Mouse (Mus musculus): ENCODE measurements around the gene March8. TPM values are rescaled to one million over a fixed set of nuclear protein-coding genes. Genes with fewer than 3 reads are reported as not detected.

Gene March8
- total and polyA plus RNA-seq, 2 experiments from 2014 or later = 33.9 to 117 TPM

DNA sequence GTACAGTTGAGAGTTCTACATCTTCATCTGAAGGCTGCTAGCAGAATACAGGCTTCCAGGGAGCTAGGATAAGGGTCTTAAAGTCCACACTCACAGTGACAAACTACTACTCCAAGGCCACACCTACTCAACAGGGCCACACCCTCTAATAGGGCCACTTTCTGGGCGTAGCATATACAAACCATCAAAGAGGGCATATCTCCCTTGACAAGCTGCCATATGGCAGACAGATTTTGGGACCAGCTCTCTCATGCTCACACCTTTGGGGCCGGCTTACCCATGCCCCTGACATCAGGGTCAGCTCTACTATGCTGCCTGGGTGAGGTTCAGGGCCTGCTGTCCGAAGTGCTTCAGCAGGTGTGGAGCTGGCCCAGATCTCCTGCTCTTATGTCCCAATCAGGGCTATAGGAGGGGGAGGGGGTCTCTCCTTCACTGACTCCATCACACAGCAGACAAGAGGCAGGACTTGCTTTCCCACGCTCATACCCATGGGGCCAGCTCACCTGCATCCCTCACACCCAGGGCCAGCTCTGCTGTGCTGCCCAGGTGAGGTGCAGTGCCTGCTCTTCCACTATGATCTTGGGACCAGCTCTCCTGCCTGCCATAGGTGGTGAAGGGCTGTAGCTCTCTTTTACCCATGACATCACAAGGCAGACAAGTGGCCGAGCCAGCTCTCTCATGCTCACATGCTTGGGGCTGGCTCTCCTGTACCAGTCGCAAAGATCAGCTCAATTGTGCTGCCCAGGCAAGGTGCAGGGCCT is 32.6 kb downstream of the March8 start:
- Histone ChIP-seq H3K4me1 (ENCODE audit: insufficient read depth) (no peaks in the 10 kb centered on the region), H3K4me3 (ENCODE audit: low read depth, low read length) (no peak overlapping the region), H3K27me3 (ENCODE audit: insufficient read depth, low read length) (no peaks in the 10 kb centered on the region), H3K4me2 (ENCODE audit: low read depth) (no peak overlapping the region), H3K9ac (no peak overlapping the region), H3K27ac (ENCODE audit: low read depth, low read length) (no peak overlapping the region), H3K36me3 (ENCODE audit: insufficient read depth) (no peaks in the 10 kb centered on the region), H3K9me3 (ENCODE audit: low read length) (no peaks in the 10 kb centered on the region)
- WGBS = 93% methylated on average over 6 of the region's 6 CpGs
- TF ChIP-seq CTCF (IDR thresholded peaks at IDR 0.05; ENCODE audit: low read depth) = no peak
- DNase-seq = no peak
- no peak for ATAC-seq

DNA sequence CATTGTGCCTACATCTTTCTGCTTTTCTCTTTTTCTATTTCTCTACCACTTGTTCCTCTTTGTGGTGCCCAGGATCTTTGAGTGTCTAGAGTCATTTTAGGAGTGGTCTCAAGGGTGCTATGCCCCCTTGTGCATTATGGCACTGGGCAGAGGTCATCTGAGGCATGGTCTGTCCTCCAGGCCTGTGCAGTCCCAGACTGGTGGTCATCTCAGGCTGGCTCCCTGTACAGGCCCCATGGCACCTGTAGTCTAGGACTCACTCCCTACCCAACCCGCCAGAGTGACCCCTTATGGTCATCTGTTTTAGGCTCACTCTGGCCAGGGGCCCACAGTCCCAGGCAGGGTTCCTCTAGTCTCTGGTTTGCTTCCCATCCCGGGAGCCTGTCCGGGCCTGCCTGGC is 33.7 kb downstream of the March8 start:
- Histone ChIP-seq H3K4me2 (ENCODE audit: low read depth) (no peak overlapping the region), H3K27ac (ENCODE audit: low read depth, low read length) (no peak overlapping the region), H3K36me3 (ENCODE audit: insufficient read depth) (no peaks in the 10 kb centered on the region), H3K4me1 (ENCODE audit: insufficient read depth) (no peaks in the 10 kb centered on the region), H3K9ac (no peak overlapping the region), H3K27me3 (ENCODE audit: insufficient read depth, low read length) (no peaks in the 10 kb centered on the region), H3K4me3 (ENCODE audit: low read depth, low read length) (no peak overlapping the region), H3K9me3 (ENCODE audit: low read length) (no peaks in the 10 kb centered on the region)
- DNase-seq (no peak), ATAC-seq (no peak)
- 95% methylated on average over 3 of the region's 3 CpGs for WGBS
- TF ChIP-seq CTCF (IDR thresholded peaks at IDR 0.05; ENCODE audit: low read depth) = no peak

DNA sequence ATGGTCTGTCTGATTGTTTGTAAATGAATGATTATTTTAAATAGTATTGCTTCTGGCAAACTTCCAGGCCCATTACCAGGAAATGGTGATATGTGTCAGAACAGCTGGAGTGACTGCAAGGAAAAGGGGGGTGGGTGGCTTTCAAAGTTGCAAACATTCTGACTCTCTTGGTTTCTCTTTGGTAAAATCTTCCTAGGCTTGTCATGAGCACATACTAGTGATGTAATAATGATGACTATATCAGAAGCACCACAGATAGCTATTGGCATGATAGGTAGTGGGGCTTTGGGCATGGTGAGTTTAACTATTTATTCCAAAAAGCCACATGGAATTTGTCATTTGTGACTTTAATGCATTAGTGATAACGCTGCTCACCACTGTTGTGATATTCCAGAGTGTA is 36.3 kb downstream of the March8 start:
- no peak for DNase-seq
- no peak for TF ChIP-seq CTCF (IDR thresholded peaks at IDR 0.05; ENCODE audit: low read depth)
- no peaks in the 10 kb centered on the region for H3K4me1 ChIP-seq (ENCODE audit: insufficient read depth)
- 89% methylated on average over 1 of the region's 1 CpGs for WGBS
- H3K27ac ChIP-seq (ENCODE audit: low read depth, low read length) = no peak overlapping the region
- no peak for ATAC-seq
- H3K4me3 ChIP-seq (ENCODE audit: low read depth, low read length) = no peak overlapping the region
- no peaks in the 10 kb centered on the region for H3K9me3 ChIP-seq (ENCODE audit: low read length)
- H3K4me2 ChIP-seq (ENCODE audit: low read depth) = no peak overlapping the region
- no peaks in the 10 kb centered on the region for H3K27me3 ChIP-seq (ENCODE audit: insufficient read depth, low read length)
- H3K9ac ChIP-seq = no peak overlapping the region
- H3K36me3 ChIP-seq (ENCODE audit: insufficient read depth) = peaks cover 7% of the 10 kb centered on the region; the same call in 1 of the 2 replicates

DNA sequence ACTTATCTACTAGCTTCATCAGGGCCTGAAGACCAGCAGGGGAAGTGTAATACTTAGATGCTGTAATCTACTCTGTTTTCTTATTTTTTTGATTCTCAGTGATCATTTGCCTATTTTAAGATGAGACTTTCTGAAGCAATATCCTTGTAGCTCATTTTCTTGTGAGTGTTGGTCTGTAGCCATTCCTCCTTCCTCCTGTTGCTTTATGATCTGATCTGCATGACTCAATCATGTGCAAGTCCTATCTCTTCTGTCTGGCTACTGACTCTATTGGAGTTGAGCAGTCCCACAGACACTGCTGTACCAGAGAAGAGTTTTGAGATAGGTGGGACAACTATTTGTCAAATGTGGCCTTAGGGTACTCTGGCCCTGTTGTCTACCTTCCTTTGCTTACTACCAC is 36.8 kb downstream of the March8 start:
- H3K27ac ChIP-seq (ENCODE audit: low read depth, low read length) = no peak overlapping the region
- ATAC-seq (no peak), DNase-seq (no peak)
- H3K4me1 ChIP-seq (ENCODE audit: insufficient read depth) = no peaks in the 10 kb centered on the region
- H3K36me3 ChIP-seq (ENCODE audit: insufficient read depth) = peaks cover 7% of the 10 kb centered on the region; the same call in 1 of the 2 replicates
- H3K4me3 ChIP-seq (ENCODE audit: low read depth, low read length) = no peak overlapping the region
- no peak overlapping the region for H3K4me2 ChIP-seq (ENCODE audit: low read depth)
- H3K27me3 ChIP-seq (ENCODE audit: insufficient read depth, low read length) = no peaks in the 10 kb centered on the region
- no peaks in the 10 kb centered on the region for H3K9me3 ChIP-seq (ENCODE audit: low read length)
- no peak for TF ChIP-seq CTCF (IDR thresholded peaks at IDR 0.05; ENCODE audit: low read depth)
- H3K9ac ChIP-seq = no peak overlapping the region

DNA sequence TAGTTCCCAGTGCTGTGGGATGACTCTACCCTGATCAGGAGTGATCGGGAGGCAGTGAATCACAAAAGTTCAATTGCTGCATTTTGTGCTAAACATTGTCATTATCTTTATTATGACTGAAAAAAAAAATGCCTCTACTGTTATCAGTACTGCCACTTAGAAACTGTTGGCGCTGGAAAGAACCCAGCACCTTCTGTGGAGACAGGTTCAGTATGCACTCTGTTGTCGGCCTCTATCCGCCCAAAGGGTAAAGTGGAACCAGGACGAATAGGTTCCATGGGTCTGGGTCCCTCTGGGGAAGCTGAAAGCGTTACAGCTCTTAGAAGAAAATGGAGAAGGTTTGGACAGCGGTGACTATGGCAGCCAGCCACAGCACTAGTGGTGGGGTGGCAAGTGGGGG is 41.1 kb downstream of the March8 start:
- DNase-seq = no peak
- no peak for ATAC-seq
- no peak overlapping the region for H3K9ac ChIP-seq

DNA sequence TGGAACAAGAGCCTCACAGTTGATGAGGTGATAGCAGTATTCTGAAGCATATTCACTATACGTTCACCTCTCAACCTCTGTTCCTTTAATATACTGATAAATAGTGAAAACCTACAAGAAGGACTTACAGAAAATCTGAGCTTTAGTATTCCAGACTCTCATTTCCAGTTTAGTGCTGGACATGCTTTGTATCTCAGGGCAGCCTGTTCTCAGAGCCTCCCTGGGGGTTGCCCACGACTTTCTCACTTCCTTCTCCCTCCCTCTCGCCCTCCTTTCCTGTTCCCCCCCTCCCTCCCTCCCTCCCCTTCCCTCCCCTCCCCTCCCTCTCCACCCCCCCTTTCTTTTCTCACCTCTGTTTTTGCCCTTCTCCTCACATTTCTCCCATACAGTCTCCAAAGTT is 42.3 kb downstream of the March8 start:
- no peak overlapping the region for H3K27ac ChIP-seq (ENCODE audit: low read depth, low read length)
- no peak overlapping the region for H3K4me2 ChIP-seq (ENCODE audit: low read depth)
- 0 out of 2 replicates have a peak, but pooled peaks cover 9% of the 10 kb centered on the region for H3K4me1 ChIP-seq (ENCODE audit: insufficient read depth)
- TF ChIP-seq CTCF (IDR thresholded peaks at IDR 0.05; ENCODE audit: low read depth) = no peak
- no peak for ATAC-seq
- H3K9ac ChIP-seq = no peak overlapping the region
- no peak overlapping the region for H3K4me3 ChIP-seq (ENCODE audit: low read depth, low read length)
- H3K36me3 ChIP-seq (ENCODE audit: insufficient read depth) = peaks cover 7% of the 10 kb centered on the region; the same call in 1 of the 2 replicates
- DNase-seq = no peak
- 69% methylated on average over 3 of the region's 3 CpGs for WGBS
- no peaks in the 10 kb centered on the region for H3K27me3 ChIP-seq (ENCODE audit: insufficient read depth, low read length)
- no peaks in the 10 kb centered on the region for H3K9me3 ChIP-seq (ENCODE audit: low read length)

More for the DNA sequence above, 41.1 kb downstream of the March8 start:
- TF ChIP-seq CTCF (IDR thresholded peaks at IDR 0.05; ENCODE audit: low read depth) = no peak
- no peak overlapping the region for H3K4me2 ChIP-seq (ENCODE audit: low read depth)
- 0 out of 2 replicates have a peak, but pooled peaks cover 9% of the 10 kb centered on the region for H3K4me1 ChIP-seq (ENCODE audit: insufficient read depth)
- H3K27ac ChIP-seq (ENCODE audit: low read depth, low read length) = no peak overlapping the region
- H3K9me3 ChIP-seq (ENCODE audit: low read length) = no peaks in the 10 kb centered on the region
- peaks cover 7% of the 10 kb centered on the region; the same call in 1 of the 2 replicates for H3K36me3 ChIP-seq (ENCODE audit: insufficient read depth)
- no peak overlapping the region for H3K4me3 ChIP-seq (ENCODE audit: low read depth, low read length)
- H3K27me3 ChIP-seq (ENCODE audit: insufficient read depth, low read length) = no peaks in the 10 kb centered on the region
- 91% methylated on average over 7 of the region's 7 CpGs for WGBS

DNA sequence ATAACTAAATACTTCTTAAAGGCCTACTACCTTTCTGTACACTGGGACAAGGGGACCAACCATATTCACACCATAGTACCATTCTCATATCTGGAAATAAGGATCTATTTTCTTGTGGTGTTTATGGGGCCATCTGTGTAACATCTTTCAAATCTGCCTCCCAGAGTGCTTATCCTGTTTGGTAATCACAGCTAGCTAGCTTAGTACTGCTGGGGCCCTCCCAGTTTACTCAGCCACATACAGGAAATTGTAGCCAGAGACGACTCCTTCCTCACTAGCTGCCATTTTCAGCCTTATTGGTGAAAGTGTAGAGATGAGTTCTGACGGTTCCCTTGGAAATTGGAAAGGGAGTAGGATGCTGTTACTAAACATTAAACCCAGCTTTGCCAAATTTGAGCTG is 43.8 kb downstream of the March8 start:
- H3K4me3 ChIP-seq (ENCODE audit: low read depth, low read length) = no peak overlapping the region
- peaks cover 13% of the 10 kb centered on the region; the same call in 1 of the 2 replicates for H3K4me1 ChIP-seq (ENCODE audit: insufficient read depth)
- no peak overlapping the region for H3K9ac ChIP-seq
- ATAC-seq (no peak), DNase-seq (no peak)
- WGBS = 51% methylated on average over 2 of the region's 2 CpGs
- TF ChIP-seq CTCF (IDR thresholded peaks at IDR 0.05; ENCODE audit: low read depth) = no peak
- H3K9me3 ChIP-seq (ENCODE audit: low read length) = no peaks in the 10 kb centered on the region
- H3K27ac ChIP-seq (ENCODE audit: low read depth, low read length) = no peak overlapping the region
- peaks cover 7% of the 10 kb centered on the region; the same call in 1 of the 2 replicates for H3K36me3 ChIP-seq (ENCODE audit: insufficient read depth)
- H3K27me3 ChIP-seq (ENCODE audit: insufficient read depth, low read length) = no peaks in the 10 kb centered on the region
- H3K4me2 ChIP-seq (ENCODE audit: low read depth) = no peak overlapping the region

All from forebrain, postnatal 0 days (tissue).